Mouse (Mus musculus) testis, postnatal 14 days (tissue): ENCODE data around the gene Rcl1.

Experiments
- DNase-seq: peaks from one replicate; pipeline ENCODE4 v3.0.0; 2021; ENCODE audit warnings: low spot score

The Rcl1 gene

GRCm38 (mm10) chr19:29100874-29101542 is at the start of gene Rcl1:
Rcl1 (plus strand) TSS chr19:29101375.
- DNase-seq: peak; percentile 96

GRCm38 (mm10) chr19:29052786-29053185 is 48.4 kb upstream of the Rcl1 start:
- DNase-seq: no peak

- no peak for DNase-seq
Measured at GRCm38 (mm10) chr19:29054594-29054993, 46.6 kb upstream of the Rcl1 start.

GRCm38 (mm10) chr19:29055469-29055868 is 45.7 kb upstream of the Rcl1 start:
- no peak for DNase-seq

GRCm38 (mm10) chr19:29058741-29059140 is 42.4 kb upstream of the Rcl1 start:
- no peak for DNase-seq

GRCm38 (mm10) chr19:29059688-29060087 is 41.5 kb upstream of the Rcl1 start:
- no peak for DNase-seq

- no peak for DNase-seq
Measured at GRCm38 (mm10) chr19:29060299-29060698, 40.9 kb upstream of the Rcl1 start.

GRCm38 (mm10) chr19:29063009-29063408 is 38.2 kb upstream of the Rcl1 start:
- DNase-seq: no peak

- peak; percentile 88 for DNase-seq
Measured at GRCm38 (mm10) chr19:29063577-29064363, 37.4 kb upstream of the Rcl1 start.

GRCm38 (mm10) chr19:29064451-29065102 is 36.6 kb upstream of the Rcl1 start:
- DNase-seq: peak; percentile 34

GRCm38 (mm10) chr19:29066981-29067471 is 34.1 kb upstream of the Rcl1 start:
- peak; percentile 79 for DNase-seq

- DNase-seq: no peak
Measured at GRCm38 (mm10) chr19:29069195-29069594, 32.0 kb upstream of the Rcl1 start.

- DNase-seq: no peak
Measured at GRCm38 (mm10) chr19:29074802-29075201, 26.4 kb upstream of the Rcl1 start.

- DNase-seq: no peak
Measured at GRCm38 (mm10) chr19:29088628-29089027, 12.5 kb upstream of the Rcl1 start.

GRCm38 (mm10) chr19:29092194-29092593 is 9.0 kb upstream of the Rcl1 start:
- DNase-seq: no peak

- no peak for DNase-seq
Measured at GRCm38 (mm10) chr19:29099106-29099505, 2.1 kb upstream of the Rcl1 start.

GRCm38 (mm10) chr19:29099596-29099995 is 1.6 kb upstream of the Rcl1 start:
- DNase-seq: no peak

GRCm38 (mm10) chr19:29100261-29100660 is 914 bp upstream of the Rcl1 start:
- no peak for DNase-seq

- no peak for DNase-seq
Measured at GRCm38 (mm10) chr19:29101591-29101990, 416 bp downstream of the Rcl1 start.

GRCm38 (mm10) chr19:29102098-29102497 is 923 bp downstream of the Rcl1 start:
- DNase-seq: no peak

- DNase-seq: no peak
Measured at GRCm38 (mm10) chr19:29105816-29106215, 4.6 kb downstream of the Rcl1 start.

- DNase-seq: no peak
Measured at GRCm38 (mm10) chr19:29106261-29106660, 5.1 kb downstream of the Rcl1 start.

- peak; percentile 61 for DNase-seq
Measured at GRCm38 (mm10) chr19:29112662-29113061, 11.5 kb downstream of the Rcl1 start.
